Mouse (Mus musculus): ENCODE measurements around the gene D17H6S53E.

The D17H6S53E gene

DNA sequence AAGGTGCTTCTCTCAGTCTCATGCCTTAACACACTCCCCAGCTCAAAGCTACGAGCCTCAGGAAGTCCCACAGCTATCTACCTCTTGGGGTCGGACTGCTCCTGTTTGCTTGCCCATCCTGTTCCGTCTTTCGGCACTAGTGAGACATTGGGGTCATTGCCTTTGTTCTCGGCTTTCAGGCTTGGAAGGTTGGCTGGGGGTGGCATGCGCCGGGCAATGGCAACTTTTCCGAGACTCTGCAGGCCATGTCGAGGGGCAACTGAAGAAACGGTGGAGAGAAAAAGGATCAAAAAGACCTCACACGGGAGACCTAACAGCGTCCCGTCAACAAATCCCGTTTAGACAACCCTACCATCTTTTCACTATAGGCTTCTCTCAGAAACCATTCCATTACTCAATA, 35.9 kb downstream of the D17H6S53E start:
- no peak for DNase-seq (ENCODE audit: low spot score)

DNA sequence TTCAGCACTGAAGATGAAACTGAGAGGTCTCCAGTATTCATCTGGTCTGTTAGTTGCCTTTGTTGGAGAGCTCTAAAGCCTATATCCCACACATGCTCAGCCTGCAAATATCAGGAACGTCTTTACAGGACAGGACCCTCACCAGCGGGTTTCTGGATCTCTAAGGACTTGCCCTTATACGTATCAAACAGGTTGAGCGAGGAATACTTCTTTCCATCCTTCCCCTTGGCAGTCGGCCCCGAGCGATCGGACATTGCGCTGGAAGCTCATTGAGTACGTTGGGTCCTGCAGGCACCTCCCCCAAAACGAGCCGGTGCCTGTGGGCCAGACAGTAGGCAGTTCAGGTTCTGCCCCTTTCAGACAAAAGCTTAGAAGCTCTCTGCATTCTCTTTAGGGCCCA, 36.6 kb downstream of the D17H6S53E start:
- no peak for DNase-seq (ENCODE audit: low spot score)

DNA sequence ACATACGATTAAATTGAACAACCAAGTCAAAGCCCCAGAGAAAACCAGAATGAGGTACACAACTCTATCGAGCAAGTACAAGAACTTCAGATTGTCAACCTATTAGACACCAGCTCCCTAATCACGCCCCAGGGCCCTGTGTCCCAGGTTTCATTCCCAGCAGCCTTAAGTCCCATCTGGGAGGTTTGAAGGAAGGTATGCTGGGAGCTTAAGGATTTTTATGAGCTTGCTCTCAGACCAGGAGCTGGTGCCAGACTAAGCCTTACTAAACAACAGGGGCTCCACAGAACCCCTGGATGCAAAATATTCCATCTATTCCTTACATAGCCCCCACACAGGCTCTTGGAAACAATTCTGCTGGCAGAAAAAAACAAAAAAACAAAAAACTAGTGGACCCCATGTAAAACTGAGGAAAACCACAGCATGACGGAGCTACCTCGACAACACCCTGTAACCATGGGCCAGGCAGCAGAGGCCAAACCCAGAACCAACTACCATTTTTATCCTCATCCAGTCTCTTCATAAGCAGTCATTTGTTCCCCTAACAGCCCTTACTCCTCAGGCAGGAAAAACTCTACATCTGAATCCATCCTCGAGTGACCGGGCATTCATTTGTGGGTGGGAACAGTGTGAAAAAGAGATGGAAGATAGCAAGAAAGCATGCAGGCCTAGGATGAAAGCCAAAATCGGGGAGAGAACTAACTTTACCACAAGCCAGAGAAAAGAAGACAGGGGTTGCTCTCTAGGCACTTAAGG, 37.3 kb downstream of the D17H6S53E start:
- DNase-seq (ENCODE audit: low spot score): no peak

GRCm38 (mm10) chr17:35164218-35164567, 38.0 kb downstream of the D17H6S53E start:
- DNase-seq (ENCODE audit: low spot score): no peak

- DNase-seq (ENCODE audit: low spot score): peak; percentile 99
Observed at GRCm38 (mm10) chr17:35164568-35165450, 38.6 kb downstream of the D17H6S53E start, which contains the start of gene Prrc2a. Gene Prrc2a, minus strand, starts transcription at chr17:35164897.

- no peak for DNase-seq (ENCODE audit: low spot score)
Observed at GRCm38 (mm10) chr17:35165451-35166155, 39.4 kb downstream of the D17H6S53E start.

GRCm38 (mm10) chr17:35166352-35167035, 40.3 kb downstream of the D17H6S53E start:
- peak; percentile 85 for DNase-seq (ENCODE audit: low spot score)

DNA sequence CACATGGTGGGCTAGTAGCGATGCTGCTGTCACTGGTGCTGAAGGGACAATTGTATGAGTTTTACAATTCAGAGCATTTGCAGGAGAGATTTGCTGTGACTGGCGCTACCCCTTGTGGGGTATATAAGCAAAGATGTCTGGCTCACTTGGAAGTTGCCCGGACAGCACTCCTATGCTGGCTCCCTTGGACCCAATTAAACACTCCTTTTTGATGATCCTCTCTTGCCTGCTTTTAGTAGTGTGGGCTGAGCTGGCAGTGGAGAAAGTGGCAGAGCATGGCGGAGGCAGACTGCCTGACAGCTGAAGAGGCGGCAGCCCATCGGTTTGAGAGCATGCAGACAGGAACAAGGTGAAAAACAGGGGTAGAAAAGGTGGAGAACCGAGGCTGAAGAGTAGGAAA, 41.6 kb downstream of the D17H6S53E start:
- DNase-seq (ENCODE audit: low spot score): no peak

DNA sequence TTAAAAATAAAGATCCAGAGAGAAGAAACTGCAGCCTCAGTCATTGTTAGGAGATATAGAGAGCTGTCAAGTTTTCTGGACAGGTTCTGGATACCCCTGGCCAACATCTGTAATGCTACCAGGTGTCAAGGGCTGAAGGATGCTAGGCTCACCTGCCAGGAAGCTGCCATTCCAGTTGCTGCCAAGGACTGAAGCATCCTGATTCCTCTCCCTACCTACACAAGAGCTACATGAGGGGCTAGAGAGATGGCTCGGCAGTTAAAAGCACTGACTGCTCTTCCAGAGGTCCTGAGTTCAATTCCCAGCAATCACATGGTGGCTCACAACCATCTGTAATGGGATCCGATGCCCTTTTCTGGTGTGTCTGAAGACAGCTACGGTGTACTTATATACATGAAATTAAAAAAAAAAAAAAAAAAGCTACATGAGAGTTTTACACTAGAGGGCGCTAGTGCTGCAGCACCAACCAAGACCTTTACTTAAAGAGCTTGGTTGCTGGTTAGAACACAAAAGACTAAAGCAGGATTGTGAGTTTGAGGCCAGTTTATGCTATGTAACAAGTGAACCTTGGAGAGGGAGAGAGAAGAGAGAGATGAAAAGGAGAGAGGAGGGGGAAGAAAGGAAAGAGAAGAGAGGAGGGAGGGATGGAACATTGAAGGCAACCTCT, 42.5 kb downstream of the D17H6S53E start:
- DNase-seq (ENCODE audit: low spot score): no peak

GRCm38 (mm10) chr17:35172445-35173234, 46.5 kb downstream of the D17H6S53E start:
- DNase-seq (ENCODE audit: low spot score): no peak

GRCm38 (mm10) chr17:35173329-35173728, 47.2 kb downstream of the D17H6S53E start:
- no peak for DNase-seq (ENCODE audit: low spot score)

- no peak for DNase-seq (ENCODE audit: low spot score)
Observed at GRCm38 (mm10) chr17:35174201-35174977, 48.2 kb downstream of the D17H6S53E start.

- DNase-seq (ENCODE audit: low spot score): no peak
Observed at GRCm38 (mm10) chr17:35175382-35175781, 49.2 kb downstream of the D17H6S53E start.

- DNase-seq (ENCODE audit: low spot score): no peak
Observed at GRCm38 (mm10) chr17:35175968-35176367, 49.8 kb downstream of the D17H6S53E start, which contains the start of gene Aif1. Gene Aif1, minus strand, starts transcription at chr17:35176068.

Data from layer of hippocampus, adult 11-12 months (tissue).